Mouse (Mus musculus) hindbrain, embryonic 16.5 days (tissue): ENCODE data around the gene Wdr18. TPM values are rescaled to one million over a fixed set of nuclear protein-coding genes. Genes with fewer than 3 reads are reported as not detected.
A peak's percentile ranks its signal among the peaks of the same experiment; 100 is the strongest.

Experiments used
- ATAC-seq: fragments of 200-750 bp; cut with Nextera tagmentation; 2 replicates; pipeline ENCODE4 v1.8.0; 2017; ENCODE audit warnings: moderate TSS enrichment, moderate library complexity
- H3K27ac ChIP-seq: fragments of 300-500 bp; sonication (generic); 2 replicates; pipeline ENCODE4 v1.5.1; 2014; ENCODE audit warnings: low read depth, mild to moderate bottlenecking, control low read depth, low read length, moderate library complexity
- H3K27me3 ChIP-seq: fragments of 300-500 bp; sonication (generic); replicated peaks from 2 replicates; pipeline ENCODE4 v1.6.1; 2014; ENCODE audit warnings: low read length; ENCODE audit not compliant: control insufficient read depth, insufficient read depth
- H3K36me3 ChIP-seq: fragments of 300-500 bp; sonication (generic); 2 replicates; pipeline ENCODE4 v1.6.1; 2014; ENCODE audit warnings: mild to moderate bottlenecking, low read length, moderate library complexity, mixed read lengths; ENCODE audit not compliant: control insufficient read depth, insufficient read depth
- H3K4me1 ChIP-seq: fragments of 300-500 bp; sonication (generic); 2 replicates; pipeline ENCODE4 v1.6.1; 2014; ENCODE audit warnings: low read depth, low read length; ENCODE audit not compliant: control insufficient read depth, insufficient read depth
- H3K4me2 ChIP-seq: fragments of 300-500 bp; sonication (generic); 2 replicates; pipeline ENCODE4 v1.6.1; 2014; ENCODE audit warnings: mild to moderate bottlenecking, low read length, control low read depth, moderate library complexity
- H3K4me3 ChIP-seq: fragments of 300-500 bp; sonication (generic); 2 replicates; pipeline ENCODE4 v1.5.1; 2014; ENCODE audit warnings: mild to moderate bottlenecking, low read length, control low read depth, moderate library complexity
- H3K9ac ChIP-seq: fragments of 300-500 bp; sonication (generic); 2 replicates; pipeline ENCODE4 v1.6.1; 2014; ENCODE audit warnings: low read depth, mild to moderate bottlenecking, control low read depth, low read length, moderate library complexity
- H3K9me3 ChIP-seq: fragments of 300-500 bp; sonication (generic); 2 replicates; pipeline ENCODE4 v1.6.1; 2014; ENCODE audit warnings: mild to moderate bottlenecking, low read length, moderate library complexity; ENCODE audit not compliant: control insufficient read depth
- WGBS: fragments of 180-500 bp; shearing (Covaris S2); extraction: QIAGEN DNeasy Blood & Tissue Kit; methylation state at CpG from one replicate; pipeline ENCODE4 v1.1.7; 2014; 5-methylcytosine and 5-hydroxymethylcytosine counted together
- polyA plus RNA-seq: library from polyadenylated mRNA; unstranded; fragments of >200 nt; fragmentation: Nextera tagmentation; extraction: Ambion mirVana; gene quantifications from 2 replicates; pipeline ENCODE4 v1.2.1, GENCODE M21; 2015

The Wdr18 gene
- polyA plus RNA-seq, 1 experiment from 2014 or later: 102 TPM

DNA sequence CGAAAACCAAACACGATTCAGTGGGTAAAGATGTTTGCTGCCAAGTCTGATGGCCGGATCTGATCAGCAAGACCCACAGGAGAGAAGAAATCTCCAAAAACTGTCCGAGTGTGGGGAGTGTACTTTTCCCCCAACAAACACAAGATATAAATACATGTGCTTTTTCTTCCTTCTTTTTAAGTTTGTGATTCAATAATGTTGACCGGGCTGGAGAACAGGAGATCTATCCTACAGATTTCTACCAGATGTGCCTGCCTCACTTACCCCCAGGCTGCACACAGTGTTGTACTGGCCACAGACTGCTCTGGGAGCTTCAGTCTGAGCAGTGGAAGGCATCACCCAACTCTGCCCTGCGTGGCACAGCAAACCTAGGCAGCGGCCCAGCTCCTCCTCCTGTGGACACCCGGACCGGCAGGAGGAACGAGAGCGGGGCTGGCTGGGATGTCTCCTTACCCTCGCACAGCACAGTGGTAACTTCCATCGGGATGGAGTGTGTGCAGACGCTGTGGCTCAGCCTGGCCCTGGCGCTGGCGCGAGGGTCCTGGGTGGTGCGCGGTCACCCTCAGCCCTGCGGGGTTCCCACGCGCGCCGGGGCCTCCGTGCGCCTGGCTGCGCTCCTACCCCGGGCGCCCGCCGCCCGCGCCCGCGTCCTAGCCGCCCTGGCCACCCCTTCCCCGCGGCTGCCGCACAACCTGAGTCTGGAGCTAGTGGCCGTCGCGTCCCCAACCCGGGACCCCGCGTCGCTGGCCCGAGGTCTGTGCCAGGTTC lies 10.6 kb downstream of the Wdr18 start, which contains the start of gene Grin3b:
Grin3b (plus strand) TSS at position 301 of the 768 bp plus-strand sequence.
- peak; percentile 18; the same call in 1 of the 2 replicates for ATAC-seq
- H3K4me3 ChIP-seq: peak within 1 kb of the TSS; percentile 42
- H3K4me1 ChIP-seq: peaks cover 7% of the 10 kb centered on the region
- peak within 1 kb of the TSS; percentile 72 for H3K4me2 ChIP-seq
- H3K27ac ChIP-seq: no peak within 1 kb of the TSS
- peaks cover 23% of the 10 kb centered on the region for H3K27me3 ChIP-seq
- H3K36me3 ChIP-seq: peaks cover 30% of the 10 kb centered on the region
- no peaks in the 10 kb centered on the region for H3K9me3 ChIP-seq
- 8% methylated on average over 36 of the region's 47 CpGs for WGBS
- peak within 1 kb of the TSS; percentile 64 for H3K9ac ChIP-seq

DNA sequence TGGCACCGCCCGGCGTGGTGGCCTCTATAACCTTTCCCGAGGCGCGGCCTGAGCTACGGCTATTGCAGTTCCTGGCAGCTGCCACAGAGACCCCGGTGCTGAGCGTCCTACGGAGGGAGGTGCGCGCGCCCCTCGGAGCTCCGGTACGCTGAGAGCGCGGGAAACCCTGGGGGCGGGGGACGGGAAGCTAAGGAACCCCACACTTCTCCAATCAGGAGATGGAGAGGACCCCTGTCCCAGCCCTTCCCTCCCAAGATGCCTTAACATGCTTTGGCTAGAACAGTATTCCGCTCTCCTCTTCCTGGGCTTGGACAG lies 11.2 kb downstream of the Wdr18 start:
- no peaks in the 10 kb centered on the region for H3K9me3 ChIP-seq
- no peak overlapping the region for H3K27ac ChIP-seq
- H3K27me3 ChIP-seq: peaks cover 23% of the 10 kb centered on the region
- 4% methylated on average over 21 of the region's 21 CpGs for WGBS
- peak overlapping the region; percentile 72 for H3K4me2 ChIP-seq
- peak overlapping the region; percentile 64 for H3K9ac ChIP-seq
- H3K4me1 ChIP-seq: peaks cover 7% of the 10 kb centered on the region
- peak; percentile 12; the same call in 1 of the 2 replicates for ATAC-seq
- peaks cover 32% of the 10 kb centered on the region for H3K36me3 ChIP-seq
- H3K4me3 ChIP-seq: peak overlapping the region; percentile 42

DNA sequence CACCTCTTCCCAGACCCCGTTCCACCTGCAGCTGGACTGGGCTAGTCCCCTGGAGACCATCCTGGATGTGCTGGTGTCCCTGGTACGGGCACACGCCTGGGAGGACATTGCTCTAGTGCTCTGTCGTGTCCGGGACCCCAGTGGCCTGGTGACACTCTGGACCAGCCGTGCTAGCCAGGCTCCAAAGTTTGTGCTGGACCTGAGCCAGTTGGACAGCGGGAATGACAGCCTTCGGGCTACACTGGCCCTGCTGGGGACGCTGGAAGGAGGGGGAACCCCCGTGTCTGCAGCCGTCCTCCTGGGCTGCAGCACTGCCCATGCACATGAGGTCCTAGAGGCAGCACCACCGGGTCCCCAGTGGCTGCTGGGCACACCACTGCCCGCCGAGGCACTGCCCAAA lies 12.9 kb downstream of the Wdr18 start:
- 65% methylated on average over 14 of the region's 14 CpGs for WGBS
- peaks cover 23% of the 10 kb centered on the region for H3K27me3 ChIP-seq
- peaks cover 7% of the 10 kb centered on the region for H3K4me1 ChIP-seq
- H3K9me3 ChIP-seq: no peaks in the 10 kb centered on the region
- no peak overlapping the region for H3K27ac ChIP-seq
- no peak overlapping the region for H3K4me2 ChIP-seq
- peaks cover 33% of the 10 kb centered on the region for H3K36me3 ChIP-seq
- H3K9ac ChIP-seq: no peak overlapping the region
- H3K4me3 ChIP-seq: no peak overlapping the region
- ATAC-seq: no peak

DNA sequence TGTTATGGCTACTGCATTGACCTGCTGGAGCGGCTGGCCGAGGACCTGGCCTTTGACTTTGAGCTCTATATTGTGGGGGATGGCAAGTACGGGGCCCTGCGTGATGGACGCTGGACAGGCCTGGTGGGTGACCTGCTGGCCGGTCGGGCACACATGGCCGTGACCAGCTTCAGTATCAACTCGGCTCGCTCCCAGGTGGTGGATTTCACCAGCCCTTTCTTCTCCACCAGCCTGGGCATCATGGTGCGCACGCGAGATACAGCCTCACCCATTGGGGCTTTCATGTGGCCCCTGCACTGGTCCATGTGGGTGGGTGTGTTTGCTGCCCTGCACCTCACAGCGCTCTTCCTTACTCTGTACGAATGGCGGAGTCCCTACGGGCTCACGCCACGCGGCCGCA lies 14.1 kb downstream of the Wdr18 start:
- H3K4me2 ChIP-seq: no peak overlapping the region
- peaks cover 7% of the 10 kb centered on the region for H3K4me1 ChIP-seq
- 90% methylated on average over 21 of the region's 21 CpGs for WGBS
- H3K9ac ChIP-seq: no peak overlapping the region
- H3K4me3 ChIP-seq: no peak overlapping the region
- no peak overlapping the region for H3K27ac ChIP-seq
- H3K36me3 ChIP-seq: peaks cover 45% of the 10 kb centered on the region
- H3K9me3 ChIP-seq: no peaks in the 10 kb centered on the region
- peaks cover 21% of the 10 kb centered on the region for H3K27me3 ChIP-seq
- ATAC-seq: no peak

DNA sequence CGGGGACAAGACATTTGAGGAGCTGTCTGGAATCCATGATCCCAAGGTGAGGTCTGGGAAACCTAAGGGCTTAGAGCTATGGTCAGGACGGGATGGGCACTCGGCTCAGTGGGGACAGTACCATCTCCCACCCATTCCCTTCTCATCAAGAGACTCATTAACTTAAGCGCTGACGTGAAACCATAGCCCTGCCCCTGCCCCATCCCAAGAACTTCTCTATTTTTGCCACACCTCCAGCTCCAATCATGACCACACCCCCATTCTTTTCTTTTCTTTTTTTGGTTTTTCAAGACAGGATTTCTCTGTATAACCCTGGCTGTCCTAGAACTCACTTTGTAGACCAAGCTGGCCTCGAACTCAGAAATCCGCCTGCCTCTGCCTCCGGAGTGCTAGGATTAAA lies 14.7 kb downstream of the Wdr18 start:
- Histone ChIP-seq H3K36me3 (peaks cover 46% of the 10 kb centered on the region), H3K4me3 (no peak overlapping the region), H3K4me1 (peaks cover 7% of the 10 kb centered on the region), H3K4me2 (no peak overlapping the region), H3K27me3 (peaks cover 18% of the 10 kb centered on the region), H3K9me3 (no peaks in the 10 kb centered on the region), H3K27ac (no peak overlapping the region), H3K9ac (no peak overlapping the region)
- ATAC-seq: no peak
- 92% methylated on average over 8 of the region's 8 CpGs for WGBS

DNA sequence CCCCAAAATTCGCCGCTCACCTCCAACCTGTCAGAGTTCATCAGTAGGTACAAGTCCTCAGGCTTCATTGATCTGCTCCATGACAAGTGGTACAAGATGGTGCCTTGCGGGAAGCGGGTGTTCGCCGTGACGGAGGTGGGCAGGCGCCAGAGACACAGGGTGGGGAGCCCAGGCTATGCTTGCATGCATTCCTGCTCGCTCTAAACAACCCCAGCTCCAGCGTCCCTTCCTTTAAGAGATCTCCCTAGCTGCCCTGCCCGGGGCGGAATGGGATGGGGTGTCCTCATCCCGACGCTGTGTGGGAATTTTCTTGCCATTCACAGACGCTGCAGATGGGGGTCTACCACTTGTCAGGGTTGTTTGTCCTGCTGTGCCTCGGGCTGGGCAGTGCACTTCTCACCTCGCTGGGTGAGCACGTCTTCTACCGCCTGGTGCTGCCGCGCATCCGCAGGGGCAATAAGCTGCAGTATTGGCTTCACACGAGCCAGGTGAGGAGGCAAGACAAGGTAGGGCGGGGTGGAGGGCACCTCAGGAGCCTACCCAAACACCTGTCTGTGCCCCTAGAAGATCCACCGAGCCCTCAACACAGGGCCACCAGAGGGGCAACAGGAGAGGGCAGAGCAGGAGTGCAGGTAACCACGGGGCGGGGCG lies 16.2 kb downstream of the Wdr18 start:
- Histone ChIP-seq H3K4me1 (peaks cover 4% of the 10 kb centered on the region), H3K27me3 (peaks cover 11% of the 10 kb centered on the region), H3K27ac (no peak overlapping the region), H3K4me2 (no peak overlapping the region), H3K4me3 (no peak overlapping the region), H3K9me3 (no peaks in the 10 kb centered on the region), H3K9ac (no peak overlapping the region), H3K36me3 (peaks cover 46% of the 10 kb centered on the region)
- ATAC-seq: no peak
- WGBS: 87% methylated on average over 28 of the region's 28 CpGs

DNA sequence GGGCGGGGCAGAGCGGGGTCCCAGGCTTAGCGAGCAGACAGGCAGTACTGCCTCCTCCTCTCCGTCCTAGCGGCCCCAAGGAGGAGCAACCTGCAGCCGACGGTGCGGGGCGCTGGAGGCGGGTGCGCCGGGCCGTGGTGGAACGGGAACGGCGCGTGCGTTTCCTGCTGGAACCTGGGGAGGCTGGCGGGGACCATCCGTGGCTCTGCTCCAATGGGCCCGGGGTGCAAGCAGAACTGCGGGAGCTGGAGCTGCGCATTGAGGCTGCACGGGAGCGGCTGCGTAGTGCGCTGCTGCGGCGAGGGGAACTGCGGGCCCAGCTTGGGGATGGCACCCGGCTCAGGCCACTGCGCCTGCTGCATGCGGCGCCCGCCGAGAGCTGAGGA lies 16.8 kb downstream of the Wdr18 start:
- peaks cover 46% of the 10 kb centered on the region for H3K36me3 ChIP-seq
- no peak overlapping the region for H3K4me2 ChIP-seq
- H3K9ac ChIP-seq: no peak overlapping the region
- H3K27me3 ChIP-seq: peaks cover 6% of the 10 kb centered on the region
- no peak overlapping the region for H3K4me3 ChIP-seq
- no peak overlapping the region for H3K27ac ChIP-seq
- H3K4me1 ChIP-seq: peaks cover 8% of the 10 kb centered on the region
- 73% methylated on average over 35 of the region's 36 CpGs for WGBS
- no peaks in the 10 kb centered on the region for H3K9me3 ChIP-seq
- no peak for ATAC-seq

DNA sequence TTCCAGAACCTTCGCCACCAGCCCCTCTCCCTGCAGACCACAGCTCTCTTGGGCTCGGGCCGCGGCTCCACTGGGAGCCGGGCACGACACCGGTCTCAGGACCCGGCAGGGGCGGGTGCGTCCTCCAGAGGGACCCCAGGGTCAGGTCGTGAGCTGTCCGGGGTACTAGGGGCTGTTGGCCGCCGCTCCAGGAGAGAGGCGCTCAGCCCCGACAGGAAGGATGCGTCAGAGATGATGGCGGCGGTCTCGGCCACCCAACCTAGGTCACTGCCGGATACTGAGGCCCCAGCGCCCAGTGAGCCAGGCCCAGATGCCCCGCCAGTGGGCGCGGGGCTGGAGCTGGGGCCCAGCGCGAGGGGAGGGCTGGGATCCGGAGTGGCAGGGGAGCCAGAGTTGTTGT lies 17.4 kb downstream of the Wdr18 start:
- no peak for ATAC-seq
- Histone ChIP-seq H3K9me3 (no peaks in the 10 kb centered on the region), H3K27ac (no peak overlapping the region), H3K4me3 (no peak overlapping the region), H3K4me1 (peaks cover 10% of the 10 kb centered on the region), H3K9ac (no peak overlapping the region), H3K4me2 (no peak overlapping the region), H3K27me3 (peaks cover 2% of the 10 kb centered on the region), H3K36me3 (peaks cover 46% of the 10 kb centered on the region)
- WGBS: 80% methylated on average over 25 of the region's 28 CpGs

DNA sequence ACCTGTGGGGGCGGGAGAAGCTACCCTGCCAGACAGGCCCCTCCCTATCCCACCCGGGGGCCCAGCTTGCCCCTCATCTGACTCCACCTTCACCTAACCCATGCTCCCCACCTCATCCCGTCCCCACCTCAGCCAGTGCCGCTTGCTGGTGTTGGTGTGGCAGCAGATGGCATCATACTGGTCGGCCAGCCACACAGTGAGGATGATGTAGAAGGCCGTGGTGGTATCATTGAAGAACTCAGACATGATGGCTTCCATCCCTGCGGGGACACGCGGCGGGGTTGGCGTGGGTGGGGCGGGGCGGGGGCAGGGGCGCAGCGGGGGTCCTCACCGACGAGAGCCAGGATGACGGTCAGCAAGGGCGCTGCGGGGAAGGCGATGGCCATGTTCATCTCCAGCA lies 18.1 kb downstream of the Wdr18 start:
- no peak for ATAC-seq
- Histone ChIP-seq H3K27me3 (peaks cover under 1% of the 10 kb centered on the region), H3K36me3 (peaks cover 46% of the 10 kb centered on the region)

More for the DNA sequence above, 18.1 kb downstream of the Wdr18 start:
- H3K9me3 ChIP-seq: no peaks in the 10 kb centered on the region
- H3K4me2 ChIP-seq: no peak overlapping the region
- WGBS: 97% methylated on average over 18 of the region's 21 CpGs
- no peak overlapping the region for H3K27ac ChIP-seq
- H3K4me1 ChIP-seq: peaks cover 17% of the 10 kb centered on the region
- H3K4me3 ChIP-seq: no peak overlapping the region
- no peak overlapping the region for H3K9ac ChIP-seq
